Mouse (Mus musculus) kidney, adult 2 months (tissue): ENCODE data around the gene Rbm20.

Source experiments
- CTCF ChIP-seq: fragments of 200-500 bp; conservative IDR thresholded peaks from 2 replicates; pipeline ENCODE4 v1.5.1; 2011; ENCODE audit warnings: low read depth, mild to moderate bottlenecking, control low read depth, low read length, moderate library complexity, mixed read lengths; ENCODE audit not compliant: insufficient read depth, insufficient read length
- POLR2A ChIP-seq: fragments of 200-500 bp; IDR thresholded peaks from one replicate; pipeline ENCODE4 v1.6.1; 2011; ENCODE audit warnings: low read depth, low read length, control low read depth

DNA sequence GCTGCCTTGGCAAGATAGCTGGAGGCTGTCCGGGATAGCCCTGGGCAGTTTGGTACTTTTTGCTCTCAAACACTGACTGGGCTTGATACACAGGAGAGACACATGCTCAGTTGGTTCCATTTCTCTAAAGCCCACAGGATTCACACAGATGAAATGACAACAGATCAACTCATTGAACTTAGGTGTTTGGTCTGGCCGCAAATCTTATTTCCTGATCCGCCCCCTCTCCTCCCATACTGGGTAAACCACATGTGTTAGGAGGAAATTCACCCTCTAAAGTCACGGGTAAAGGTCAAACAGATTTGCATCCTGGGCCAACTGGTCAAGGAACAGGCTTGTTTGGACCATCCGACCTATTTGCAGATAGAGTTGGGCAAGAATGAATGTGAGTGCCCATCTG, 212.4 kb downstream of the Rbm20 start:
- TF ChIP-seq CTCF (no peak), POLR2A (no peak)
